Mouse (Mus musculus): ENCODE data around the gene Fam49a. TPM values are rescaled to one million over a fixed set of nuclear protein-coding genes. Genes with fewer than 3 reads are reported as not detected.

Gene Fam49a
- 10 to 100 TPM; 42.3 to 49.8 TPM for polyA plus RNA-seq (2017; shearing (Covaris generic))

DNA sequence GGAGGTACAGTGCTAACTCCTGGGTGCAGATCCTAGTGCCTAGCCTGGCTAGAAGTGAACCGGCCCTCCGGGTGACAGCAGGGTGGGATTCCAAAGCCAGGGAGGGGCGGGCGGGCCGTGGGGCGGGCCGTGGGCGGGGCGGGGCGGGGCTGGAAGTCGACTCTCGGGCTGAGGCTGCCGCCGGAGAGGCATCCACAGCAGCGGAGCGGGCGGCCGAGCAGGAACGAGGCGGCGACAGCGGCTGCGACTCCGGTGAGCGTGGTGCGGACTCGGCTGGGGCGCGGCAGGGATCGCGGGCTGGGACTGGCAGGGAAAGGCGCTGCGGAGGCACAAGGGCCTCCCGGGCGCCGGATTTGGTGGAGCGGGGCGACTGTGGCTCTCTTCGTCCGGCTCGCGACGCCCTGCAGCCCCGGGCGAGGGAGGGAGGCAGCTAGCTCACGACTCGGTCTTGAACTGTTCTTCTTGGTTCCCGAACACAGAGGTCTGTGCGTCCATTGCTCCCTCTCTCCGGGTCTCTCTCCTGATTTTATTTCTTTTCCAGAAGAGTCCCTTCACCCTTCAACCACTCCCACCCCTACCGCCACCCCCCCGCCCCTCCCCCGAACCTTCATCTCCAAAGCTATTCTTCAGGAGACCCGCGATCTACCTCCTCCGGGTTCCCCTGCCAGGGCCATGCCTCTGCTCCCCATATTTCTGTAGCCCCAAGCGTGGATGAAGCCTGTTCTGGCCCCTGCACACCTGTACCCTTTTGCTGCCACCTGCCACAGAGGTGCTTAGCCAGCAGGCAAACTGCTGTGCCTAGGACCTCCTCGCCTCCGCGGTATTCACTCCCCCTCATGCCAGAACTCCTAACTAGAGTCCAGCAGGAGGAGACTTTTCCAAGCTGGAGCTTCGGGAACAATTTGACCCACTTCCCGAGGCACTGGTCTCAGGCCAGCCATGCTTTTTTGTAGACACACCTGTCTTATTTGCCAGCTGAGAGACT is at the start of gene Fam49a:
Fam49a (plus strand) TSS at position 153 of the 985 bp plus-strand sequence.
- peak; percentile 68 for ATAC-seq

DNA sequence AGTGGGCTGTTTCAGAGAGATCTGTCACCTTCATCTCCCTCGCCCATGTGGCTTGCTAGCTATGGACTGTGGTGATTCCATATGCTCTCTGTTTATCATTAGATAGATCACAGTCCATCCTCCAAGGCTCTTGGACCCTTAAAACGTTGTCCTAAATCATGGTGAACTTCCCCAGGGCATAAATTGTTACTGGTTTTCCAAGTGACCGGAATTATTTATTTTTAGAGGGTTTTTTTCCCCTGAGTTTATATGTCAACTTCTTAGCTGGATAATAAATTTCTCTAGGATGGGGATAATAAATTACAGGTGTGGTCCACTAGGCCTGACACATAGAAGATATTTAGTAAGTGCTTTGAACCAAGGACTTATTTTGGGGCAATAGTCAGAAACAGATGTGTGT is 48.4 kb upstream of the Fam49a start:
- no peak for ATAC-seq

DNA sequence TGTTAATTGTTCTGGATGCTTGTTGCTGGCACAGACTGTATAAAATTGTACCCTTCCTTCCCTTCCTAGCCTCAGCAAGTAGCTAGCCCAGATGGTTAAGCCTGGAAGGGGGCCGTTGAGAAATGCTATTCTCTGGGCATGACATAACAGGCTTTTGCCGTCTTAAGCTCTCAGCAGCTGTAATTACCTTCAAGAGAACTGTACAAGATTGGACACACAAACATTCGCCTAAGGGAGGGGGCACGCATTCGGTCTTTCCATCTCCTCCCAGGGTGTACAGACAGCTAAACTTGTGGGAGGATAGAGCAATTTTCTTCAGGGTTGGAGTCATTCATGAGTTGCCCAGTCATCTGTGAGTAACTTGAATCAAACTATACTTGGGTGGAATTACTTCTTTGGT is 43.0 kb upstream of the Fam49a start:
- no peak for ATAC-seq

DNA sequence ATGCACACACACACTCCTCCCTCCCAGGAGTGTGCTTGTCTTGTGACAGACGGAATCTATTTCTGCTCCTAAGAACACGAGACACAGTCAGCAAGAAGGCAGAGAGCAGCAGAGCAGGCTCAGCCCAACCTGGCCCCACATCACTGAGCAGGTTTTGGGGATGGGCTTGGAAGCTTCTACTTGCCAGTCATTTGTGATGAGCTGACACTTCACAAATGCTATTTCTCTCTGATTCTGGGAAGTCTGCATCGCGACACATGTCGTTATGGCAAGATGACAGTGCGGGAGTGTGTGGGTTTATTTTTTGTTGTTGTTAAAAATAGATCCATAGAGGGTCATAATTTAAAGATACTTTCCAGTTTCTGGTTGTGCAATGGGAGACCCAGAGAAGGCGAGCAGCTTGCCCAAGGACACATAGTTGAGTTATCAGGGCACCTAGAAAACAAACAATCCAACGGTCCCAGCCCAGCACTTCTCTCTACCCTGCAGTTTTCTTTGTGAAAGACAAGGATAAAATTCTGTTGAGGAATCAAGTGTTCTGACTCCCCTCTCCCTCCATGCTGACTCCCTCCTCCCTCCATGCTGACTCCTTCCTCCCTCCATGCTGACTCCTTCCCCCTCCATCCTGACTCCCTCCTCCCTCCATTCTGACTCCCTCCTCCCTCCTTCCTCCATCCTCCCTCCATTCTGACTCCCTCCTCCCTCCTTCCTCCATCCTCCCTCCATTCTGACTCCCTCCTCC is 41.0 kb upstream of the Fam49a start:
- no peak for ATAC-seq

DNA sequence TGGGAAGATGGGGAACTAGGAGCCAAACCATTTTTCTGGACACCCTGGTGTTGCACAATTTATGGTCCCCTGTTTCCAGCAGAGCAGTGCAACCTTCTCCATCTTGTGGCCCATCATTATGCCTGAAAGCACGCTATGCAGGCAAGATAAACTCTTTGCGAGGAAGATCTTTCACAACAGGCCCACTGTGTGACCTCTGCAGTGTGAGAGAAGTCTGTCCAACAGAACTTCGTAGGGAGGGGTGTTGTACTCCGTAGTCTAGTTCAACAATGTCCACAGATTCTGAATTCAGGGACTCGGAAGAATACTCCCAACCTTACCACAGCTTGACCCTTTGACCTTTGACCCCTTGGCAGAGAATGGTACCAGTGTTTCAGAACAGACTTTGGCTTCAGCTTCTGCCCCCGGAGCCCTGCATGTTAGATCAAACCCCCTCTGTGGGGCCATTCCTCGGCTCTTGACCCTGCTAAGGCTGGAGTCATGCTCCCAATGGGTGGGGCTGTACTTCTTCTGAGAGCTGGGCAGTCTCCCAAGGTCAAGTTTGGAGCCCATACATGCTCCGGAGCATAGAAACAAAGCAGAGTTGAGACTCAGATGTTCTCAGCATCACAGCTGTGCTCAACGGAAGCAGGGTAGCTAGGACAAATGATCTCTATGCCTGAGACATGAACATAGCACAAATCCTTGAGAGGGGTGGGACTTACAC is 39.2 kb upstream of the Fam49a start:
- ATAC-seq, result no peak

DNA sequence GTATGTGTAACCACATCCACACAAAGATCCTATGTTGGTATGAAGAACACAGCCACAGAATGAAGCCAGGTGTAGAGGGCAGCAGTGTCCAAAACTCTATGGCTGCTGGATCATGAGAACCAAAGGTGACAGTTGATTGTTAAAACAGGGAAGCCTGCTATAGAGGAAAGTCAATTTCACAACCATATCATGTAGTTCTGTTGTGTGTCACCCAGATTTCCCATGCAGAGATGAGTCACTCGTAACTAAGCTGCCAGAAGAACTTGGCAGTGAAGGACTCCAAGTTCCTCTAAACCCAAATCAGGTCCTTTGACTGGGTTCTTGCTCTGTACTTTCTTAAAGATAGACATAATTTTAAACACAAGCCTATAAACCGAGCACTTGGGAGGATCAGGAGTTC is 38.6 kb upstream of the Fam49a start:
- no peak for ATAC-seq

DNA sequence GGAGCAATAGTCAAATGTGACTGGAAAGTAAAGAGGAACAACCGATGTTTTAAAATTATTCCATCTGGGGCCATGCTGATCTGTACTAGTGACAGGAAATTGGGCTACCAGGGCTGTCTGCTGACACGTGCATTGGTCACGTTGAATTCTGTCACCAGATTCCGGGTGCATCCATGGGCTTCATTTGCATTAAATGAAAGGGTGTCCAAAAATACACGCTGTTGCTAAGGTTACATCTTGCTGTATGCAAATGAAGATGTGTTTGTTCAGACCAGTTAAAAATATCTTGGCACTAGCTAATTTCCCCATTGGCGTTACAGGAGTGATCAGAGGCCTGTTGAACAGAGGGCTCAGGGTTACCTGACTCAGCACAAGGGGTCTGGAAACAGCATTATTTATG is 36.2 kb upstream of the Fam49a start:
- ATAC-seq, result no peak

DNA sequence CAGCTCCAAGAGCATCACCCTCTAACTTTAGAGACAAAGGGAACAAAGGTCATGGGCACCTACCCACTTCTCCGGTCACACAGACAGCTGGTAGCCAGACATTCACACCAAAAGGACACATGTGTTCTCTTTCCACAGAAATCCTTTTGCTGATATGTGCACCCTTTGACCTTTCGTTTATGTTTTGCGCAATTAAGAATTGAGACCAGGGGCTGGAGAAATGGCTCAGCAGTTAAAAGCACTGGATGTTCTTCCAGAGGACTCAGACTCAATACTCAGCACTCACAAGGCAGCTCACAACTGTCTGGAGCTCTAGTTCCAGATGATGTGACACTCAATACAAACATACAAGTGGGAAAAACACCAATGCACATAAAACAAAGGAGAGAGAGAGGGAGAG is 34.3 kb upstream of the Fam49a start:
- no peak for ATAC-seq

DNA sequence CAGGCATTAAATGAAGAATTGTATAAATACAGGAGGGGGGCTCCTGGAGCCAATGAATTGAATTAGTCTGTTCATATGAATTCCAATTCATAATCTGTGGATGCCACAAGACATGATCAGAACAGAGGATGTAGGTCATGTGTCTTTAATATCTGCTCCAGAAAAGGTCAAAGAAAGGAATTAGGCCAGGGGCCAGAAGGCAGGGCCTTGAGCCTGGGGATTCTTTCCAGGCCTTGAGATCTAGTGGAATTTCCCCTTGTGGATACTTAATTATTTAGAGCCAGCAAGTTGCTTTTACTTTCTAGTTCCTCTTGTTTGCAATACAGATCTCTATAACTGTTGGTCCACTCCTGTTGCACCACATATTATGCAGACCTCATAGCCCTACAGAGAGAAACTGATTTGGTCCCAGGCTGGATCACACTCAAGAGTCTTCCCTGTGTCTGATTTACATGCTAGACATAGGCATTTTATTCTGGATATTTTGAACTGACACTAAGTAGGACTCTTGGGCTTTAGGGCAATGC is 31.8 kb upstream of the Fam49a start:
- no peak for ATAC-seq

DNA sequence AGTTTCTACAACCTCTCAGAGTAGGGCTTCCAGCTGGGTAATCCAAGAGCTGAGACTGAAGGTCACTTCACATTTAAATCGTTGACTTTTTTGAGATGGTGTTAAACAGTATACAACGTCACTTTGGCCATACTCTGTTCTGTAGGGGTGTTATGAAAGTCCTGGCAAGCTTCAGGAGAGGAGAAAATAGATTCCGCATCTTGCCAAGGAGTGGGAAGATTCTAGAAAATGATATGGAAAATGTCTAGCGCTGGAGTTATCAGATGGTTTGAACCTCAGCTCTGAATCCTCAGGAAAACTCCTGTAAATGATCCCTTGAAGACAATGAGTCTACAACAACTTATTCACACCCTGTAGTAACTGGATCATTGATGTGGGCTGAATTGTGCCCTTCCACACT is 29.8 kb upstream of the Fam49a start:
- no peak for ATAC-seq

DNA sequence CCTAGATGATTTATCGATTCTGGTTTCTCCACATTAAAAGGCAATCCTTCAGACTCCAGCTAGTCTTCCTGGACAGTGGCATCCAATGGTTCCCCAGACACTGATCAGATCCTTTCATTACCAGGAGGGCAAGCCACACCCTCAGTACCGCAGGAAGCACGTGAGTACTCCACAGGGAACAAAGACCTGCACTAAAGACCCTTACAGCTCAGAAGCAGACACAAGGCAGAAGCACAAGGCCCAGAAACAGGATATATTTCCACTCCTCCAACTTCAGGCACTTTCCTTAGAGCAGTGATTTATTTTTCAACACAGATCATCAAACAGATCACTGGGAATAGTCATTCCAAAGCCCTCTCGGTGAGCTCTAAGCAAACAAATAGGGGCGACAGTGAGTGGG is 25.0 kb upstream of the Fam49a start:
- ATAC-seq, result no peak

DNA sequence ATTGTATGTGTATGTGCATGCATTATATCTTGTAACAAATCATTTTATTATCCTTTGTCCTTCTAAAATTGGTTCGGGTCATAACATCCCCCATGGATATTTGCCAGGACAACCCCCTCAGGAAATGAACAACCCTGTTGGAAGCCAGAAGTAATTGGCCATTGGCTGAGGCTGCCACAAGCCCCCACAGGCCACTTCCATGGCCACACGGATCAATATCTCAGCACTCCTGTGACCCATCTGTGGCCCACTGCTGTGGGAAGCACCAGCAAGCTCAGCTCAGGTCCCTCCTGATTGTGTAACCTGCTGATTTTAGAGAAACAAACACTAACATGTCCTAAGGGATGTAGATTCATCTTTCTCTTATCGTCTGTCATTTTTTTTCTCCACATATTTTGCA is 22.4 kb upstream of the Fam49a start:
- no peak for ATAC-seq

DNA sequence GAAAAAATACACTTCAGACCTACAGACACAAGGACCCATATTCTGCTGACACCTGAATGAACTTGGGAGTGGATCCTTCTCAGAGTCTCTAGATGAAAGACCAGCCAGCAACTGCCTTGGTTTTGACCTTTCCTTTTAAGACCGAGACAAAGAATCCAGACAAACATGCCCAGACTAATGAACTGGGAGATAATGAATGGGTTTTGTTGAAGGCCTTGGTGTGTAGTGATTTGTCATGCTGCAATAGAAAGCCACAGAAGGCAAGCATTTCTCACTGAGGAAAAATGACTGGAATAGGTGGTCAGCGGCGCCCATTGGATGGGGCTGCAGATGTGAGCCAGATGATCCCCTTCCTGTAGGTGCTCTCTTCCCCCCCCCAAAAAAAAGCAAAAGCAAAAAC is 18.8 kb upstream of the Fam49a start:
- ATAC-seq, result no peak

DNA sequence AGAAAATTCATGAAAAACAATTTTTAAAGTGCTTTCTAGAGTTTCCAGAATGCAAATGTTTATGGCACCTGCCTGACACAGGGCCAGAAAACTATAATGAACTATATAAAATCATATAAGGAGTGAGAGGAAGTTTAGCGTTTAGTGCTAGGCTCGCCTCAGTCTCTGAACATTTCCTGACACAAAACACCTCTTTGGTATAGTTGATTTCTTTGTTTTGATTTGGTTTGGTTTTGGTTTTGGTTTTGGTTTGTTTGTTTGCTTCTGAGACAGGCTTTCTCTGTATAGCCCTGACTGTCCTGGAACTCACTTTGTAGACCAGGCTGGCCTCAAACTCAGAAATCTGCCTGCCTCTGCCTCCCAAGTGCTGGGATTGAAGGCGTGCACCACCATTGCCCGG is 14.9 kb upstream of the Fam49a start:
- peak; percentile 84 for ATAC-seq

DNA sequence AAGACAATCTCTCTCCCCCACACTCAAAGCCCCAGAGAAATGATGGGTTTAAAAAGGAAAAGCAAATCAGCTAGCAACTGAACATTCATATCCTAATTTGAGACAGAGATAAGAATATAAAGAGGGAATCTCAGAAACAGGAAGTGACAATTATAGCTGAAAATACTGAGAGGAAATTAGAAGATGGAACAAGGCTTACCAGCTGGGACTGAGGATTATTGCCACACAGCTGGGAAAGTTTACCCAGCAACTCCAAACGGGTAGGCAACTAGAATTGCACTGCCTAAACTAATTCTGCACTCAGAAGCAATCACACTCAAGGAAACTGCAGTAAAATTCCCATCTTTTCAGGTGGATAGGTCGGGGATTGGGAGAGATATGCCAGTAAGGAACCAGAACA is 12.4 kb upstream of the Fam49a start:
- ATAC-seq, result peak; percentile 23

DNA sequence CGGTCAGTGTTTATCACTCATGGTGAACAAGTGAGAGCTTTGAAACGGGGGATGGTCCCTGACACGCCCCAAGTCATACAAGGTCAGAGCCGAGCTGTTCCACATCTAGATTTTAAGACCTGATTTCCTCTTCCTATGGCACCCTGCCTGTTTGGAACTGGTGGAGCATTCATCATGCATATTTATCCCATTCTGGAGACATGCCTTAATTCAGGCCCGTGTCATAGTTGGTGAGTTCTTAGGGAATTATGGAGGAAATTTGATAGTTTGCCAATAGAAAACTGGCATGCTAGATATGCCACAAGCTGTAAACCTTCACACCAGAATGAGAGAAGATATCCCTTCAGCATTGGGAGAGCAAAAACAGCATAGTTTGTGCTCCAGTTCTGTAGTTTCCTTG is 8.4 kb upstream of the Fam49a start:
- ATAC-seq, result no peak

DNA sequence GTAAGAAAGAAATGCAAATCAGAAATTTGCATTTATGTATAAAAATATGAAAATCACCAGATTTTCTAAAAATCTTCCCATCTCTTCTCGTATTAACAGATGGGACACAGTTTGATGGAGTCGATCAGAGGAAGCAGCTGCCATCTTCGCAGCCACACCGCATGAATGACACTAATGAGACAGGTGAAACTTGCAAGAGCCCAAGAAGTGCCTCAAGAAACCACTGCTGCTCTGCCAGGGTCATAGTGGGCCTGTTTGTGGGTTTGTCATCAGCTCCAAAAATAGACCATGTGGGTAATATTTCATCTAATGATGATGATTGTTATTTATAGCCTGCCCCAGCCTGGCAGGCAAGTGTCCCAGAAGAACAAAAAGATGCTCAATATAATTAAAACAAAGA is 7.8 kb upstream of the Fam49a start:
- no peak for ATAC-seq

DNA sequence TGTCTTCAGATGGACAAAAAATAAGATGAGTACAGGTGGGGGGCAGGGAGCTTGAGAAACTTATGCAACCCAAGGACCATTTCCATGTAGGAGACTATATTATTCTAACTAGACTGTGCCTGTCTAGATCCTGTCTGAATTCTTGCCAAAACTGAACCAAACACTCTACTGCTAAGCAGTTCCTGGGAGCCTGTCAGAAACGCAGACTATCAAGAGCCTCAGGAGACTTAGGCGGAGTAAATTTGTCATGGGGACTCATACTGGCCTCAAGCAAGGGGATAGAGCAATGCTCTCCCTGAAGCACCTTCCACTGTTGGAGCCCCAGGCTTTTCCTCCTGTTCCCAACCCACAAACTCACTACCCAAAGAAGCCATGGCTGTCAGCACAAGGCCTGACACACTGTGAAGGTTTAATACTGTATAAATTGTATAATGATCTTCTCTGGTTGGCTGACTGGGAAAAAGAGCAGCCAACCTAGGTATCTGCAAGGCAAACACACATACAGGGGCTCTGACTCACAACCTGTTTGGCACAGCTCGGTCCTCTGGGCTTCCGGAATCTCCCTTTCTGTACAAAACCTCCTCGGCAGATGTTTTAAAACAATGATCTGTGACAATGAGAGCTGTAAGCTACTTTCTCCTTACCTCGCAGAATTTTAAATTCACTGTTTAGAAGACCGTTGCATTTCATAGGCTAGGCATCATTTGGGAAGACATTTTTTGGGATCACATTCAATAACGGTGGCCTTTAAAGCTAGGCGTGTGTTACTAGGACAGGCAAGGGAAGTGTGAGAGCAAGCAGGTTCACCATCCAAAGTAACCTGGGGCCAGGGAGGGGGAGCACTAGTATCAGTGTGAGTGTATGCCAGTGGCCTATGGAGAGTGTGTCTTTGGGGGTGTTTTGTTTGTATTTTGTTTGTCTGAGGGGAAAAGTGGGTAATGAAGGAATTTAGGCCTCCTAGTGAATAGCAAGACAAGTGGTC is 669 bp upstream of the Fam49a start:
- ATAC-seq, result no peak

DNA sequence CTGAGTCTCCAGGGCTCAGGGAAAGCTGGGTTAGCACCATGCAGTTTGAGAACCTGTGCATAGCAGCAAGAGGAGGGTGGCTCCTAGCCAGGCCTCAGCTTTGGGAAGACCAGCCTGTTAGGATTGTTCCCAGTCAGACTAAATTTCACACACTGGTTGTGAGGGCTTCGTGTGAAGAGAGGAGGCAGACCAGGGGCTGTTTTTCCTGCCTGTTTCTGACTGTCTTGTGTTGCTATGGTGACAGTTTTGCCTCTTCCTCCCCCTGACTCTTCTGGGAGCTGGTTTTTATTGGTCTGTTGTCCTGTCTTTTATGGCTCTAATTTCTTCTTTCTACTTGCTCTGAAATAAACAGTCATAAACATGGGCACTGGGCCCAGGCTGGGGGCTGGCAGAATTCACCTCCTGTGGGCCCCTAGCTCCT is 1.4 kb downstream of the Fam49a start:
- ATAC-seq, result peak; percentile 62

DNA sequence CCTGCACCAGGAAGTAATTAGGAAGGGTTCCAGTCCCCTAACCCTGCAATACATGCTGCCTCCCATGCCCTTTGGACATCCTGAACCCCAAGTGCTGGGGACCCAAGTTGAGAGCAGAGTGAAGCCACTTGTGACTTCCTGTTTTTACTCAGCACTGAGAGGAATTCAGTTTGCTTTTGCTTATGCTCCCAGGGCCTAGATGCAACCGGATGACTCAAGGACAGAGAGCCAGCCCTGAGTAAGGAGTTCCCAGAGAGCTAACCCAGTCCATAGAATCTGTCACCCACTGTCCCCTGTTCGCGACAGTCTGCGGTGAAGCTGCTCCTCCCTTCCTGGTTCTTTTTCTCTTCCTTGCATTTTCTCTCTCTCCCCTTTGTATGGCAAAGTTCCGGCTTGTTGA is 2.2 kb downstream of the Fam49a start:
- peak; percentile 61 for ATAC-seq

DNA sequence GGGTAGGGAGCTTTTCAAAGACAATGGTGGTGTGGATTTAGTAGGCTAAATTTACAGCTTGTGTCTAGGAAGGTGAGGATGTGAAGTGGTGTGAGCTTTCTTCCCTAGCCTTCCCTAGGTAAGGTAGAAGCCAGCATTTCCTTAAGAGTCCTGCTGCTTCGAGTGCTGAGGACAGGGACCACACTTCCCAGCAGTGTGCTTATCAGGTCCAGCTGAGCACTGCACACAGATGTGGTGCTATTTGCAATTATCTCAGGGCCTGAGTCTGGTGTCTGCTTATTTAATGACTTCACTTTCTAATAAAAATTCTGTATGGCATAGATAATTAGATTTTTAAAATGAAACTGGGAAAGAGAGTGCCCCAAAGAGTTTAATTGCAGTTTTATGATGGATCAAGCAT is 4.6 kb downstream of the Fam49a start:
- ATAC-seq, result no peak

DNA sequence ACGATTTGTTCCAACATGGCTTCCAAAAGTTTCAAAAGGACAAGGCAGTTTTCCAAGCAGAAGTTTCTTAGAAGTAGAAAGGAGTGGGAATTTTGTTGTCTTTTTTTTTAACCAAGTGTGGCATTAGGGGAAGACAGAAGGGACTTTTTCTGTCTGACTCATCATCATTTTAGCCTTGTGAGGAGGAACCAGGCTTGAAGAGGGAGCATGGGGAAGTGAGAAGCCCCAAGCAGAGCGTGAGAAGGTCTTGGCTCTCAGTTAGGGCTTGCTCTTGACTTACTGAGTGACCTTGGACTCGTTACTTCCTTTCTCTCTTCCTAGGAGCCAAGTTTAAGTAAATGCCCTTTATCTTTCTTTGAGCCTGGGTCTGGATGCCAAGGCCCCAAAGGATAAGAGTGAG is 8.6 kb downstream of the Fam49a start:
- ATAC-seq, result no peak
